Mouse (Mus musculus) kidney, adult 2 months (tissue): ENCODE results near the gene Folr2.

Experiments
- CTCF ChIP-seq: fragments of 200-500 bp; conservative IDR thresholded peaks from 2 replicates; pipeline ENCODE4 v1.5.1; 2011; ENCODE audit warnings: low read depth, mild to moderate bottlenecking, control low read depth, low read length, moderate library complexity, mixed read lengths; ENCODE audit not compliant: insufficient read depth, insufficient read length
- POLR2A ChIP-seq: fragments of 200-500 bp; IDR thresholded peaks from one replicate; pipeline ENCODE4 v1.6.1; 2011; ENCODE audit warnings: low read depth, low read length, control low read depth

- TF ChIP-seq POLR2A = no peak
- TF ChIP-seq CTCF = no peak
Measured at GRCm38 (mm10) chr7:101888460-101888859, 31.5 kb upstream of the Folr2 start.
